Mouse (Mus musculus) limb, embryonic 15.5 days (tissue): ENCODE data around the gene Ap2b1. TPM values are rescaled to one million over a fixed set of nuclear protein-coding genes. Genes with fewer than 3 reads are reported as not detected.

Source experiments
- ATAC-seq: fragments of 200-750 bp; cut with Nextera tagmentation; 2 replicates; pipeline ENCODE4 v1.8.0; 2017; ENCODE audit warnings: low read depth, moderate TSS enrichment; ENCODE audit not compliant: insufficient number of reproducible peaks, low FRiP score, low TSS enrichment
- H3K27ac ChIP-seq: fragments of 300-500 bp; sonication (generic); 2 replicates; pipeline ENCODE4 v1.5.1; 2015; ENCODE audit warnings: moderate library complexity, mild to moderate bottlenecking, inconsistent platforms
- H3K27me3 ChIP-seq: fragments of 300-500 bp; sonication (generic); 2 replicates; pipeline ENCODE4 v1.6.1; 2015; ENCODE audit warnings: inconsistent platforms
- H3K36me3 ChIP-seq: fragments of 300-500 bp; sonication (generic); 2 replicates; pipeline ENCODE4 v1.6.1; 2015; ENCODE audit warnings: inconsistent platforms
- H3K4me1 ChIP-seq: fragments of 300-500 bp; sonication (generic); 2 replicates; pipeline ENCODE4 v1.6.1; 2015; ENCODE audit warnings: inconsistent platforms
- H3K4me2 ChIP-seq: fragments of 300-500 bp; sonication (generic); 2 replicates; pipeline ENCODE4 v1.6.1; 2015; ENCODE audit warnings: mild to moderate bottlenecking, inconsistent platforms
- H3K4me3 ChIP-seq: fragments of 300-500 bp; sonication (generic); 2 replicates; pipeline ENCODE4 v1.5.1; 2015; ENCODE audit warnings: mild to moderate bottlenecking, inconsistent platforms
- H3K9ac ChIP-seq: fragments of 300-500 bp; sonication (generic); 2 replicates; pipeline ENCODE4 v1.6.1; 2015; ENCODE audit warnings: inconsistent platforms
- H3K9me3 ChIP-seq: fragments of 300-500 bp; sonication (generic); 2 replicates; pipeline ENCODE4 v1.6.1; 2016; ENCODE audit warnings: inconsistent platforms
- WGBS: fragments of 180-500 bp; shearing (Covaris S2); methylation state at CpG from one replicate; pipeline ENCODE4 v1.1.7; 2015; 5-methylcytosine and 5-hydroxymethylcytosine counted together
- polyA plus RNA-seq: library from polyadenylated mRNA; unstranded; fragments of >200 nt; fragmentation: Nextera tagmentation; extraction: Ambion mirVana; gene quantifications from 2 replicates; pipeline ENCODE4 v1.2.1, GENCODE M21; 2015

Ap2b1 gene
- polyA plus RNA-seq, 1 experiment from 2014 or later, result 48.9 TPM

DNA sequence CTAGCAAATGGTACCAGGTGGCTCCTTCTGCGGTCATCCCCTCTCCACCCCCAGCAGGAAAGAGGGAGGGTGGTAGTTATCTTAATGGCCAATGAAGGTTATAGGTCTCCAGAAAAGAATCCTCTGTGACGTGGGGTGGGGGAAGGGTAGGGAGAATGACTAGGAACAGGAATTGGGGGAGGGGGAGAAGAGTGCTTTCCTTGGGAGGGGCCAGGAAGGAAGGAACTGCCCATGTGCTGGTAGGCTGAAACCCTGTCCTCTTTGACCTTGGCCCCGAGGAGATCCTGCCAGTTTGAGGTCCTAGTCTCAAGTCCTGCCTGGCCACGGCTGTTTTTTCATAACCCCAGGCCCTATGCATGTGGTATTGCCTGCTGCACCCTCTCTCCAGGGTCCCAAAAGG lies 150.5 kb downstream of the Ap2b1 start:
- 26% methylated on average over 4 of the region's 4 CpGs for WGBS

DNA sequence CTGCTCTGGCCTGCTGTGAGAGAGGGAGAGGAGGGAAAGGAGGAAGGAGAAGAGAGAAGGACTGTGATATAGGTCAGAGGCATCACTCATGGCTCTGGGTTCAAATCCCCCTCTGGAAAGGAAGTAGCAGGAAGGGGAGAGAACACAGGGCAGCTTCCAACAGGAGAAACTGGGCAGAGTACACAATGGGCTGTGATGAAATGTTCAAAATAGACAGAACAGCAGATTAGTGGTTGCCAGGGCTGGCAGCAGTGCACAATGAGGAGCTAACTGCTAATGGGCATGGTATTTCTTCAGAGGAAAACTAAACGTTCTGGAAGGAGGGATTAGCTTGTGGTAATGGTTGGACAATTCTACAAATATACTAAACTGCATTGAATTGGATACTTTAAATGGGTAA lies 151.7 kb downstream of the Ap2b1 start:
- Histone ChIP-seq H3K36me3 (no peaks in the 10 kb centered on the region), H3K27ac (no peak overlapping the region), H3K27me3 (peaks cover 20% of the 10 kb centered on the region), H3K4me2 (no peak overlapping the region), H3K9me3 (no peaks in the 10 kb centered on the region), H3K4me3 (no peak overlapping the region), H3K4me1 (peaks cover 28% of the 10 kb centered on the region), H3K9ac (no peak overlapping the region)
- 47% methylated on average over 1 of the region's 1 CpGs for WGBS
- ATAC-seq, result no peak

More for the DNA sequence above, 150.5 kb downstream of the Ap2b1 start:
- Histone ChIP-seq H3K27me3 (peaks cover 32% of the 10 kb centered on the region), H3K9ac (no peak overlapping the region), H3K4me2 (no peak overlapping the region), H3K9me3 (no peaks in the 10 kb centered on the region), H3K27ac (no peak overlapping the region), H3K4me1 (peaks cover 22% of the 10 kb centered on the region), H3K4me3 (no peak overlapping the region), H3K36me3 (no peaks in the 10 kb centered on the region)
- no peak for ATAC-seq

GRCm38 (mm10) chr11:83451281-83451680 lies 152.5 kb downstream of the Ap2b1 start:
- Histone ChIP-seq H3K4me3 (no peak overlapping the region), H3K4me2 (no peak overlapping the region), H3K27ac (no peak overlapping the region), H3K4me1 (peaks cover 33% of the 10 kb centered on the region), H3K9me3 (no peaks in the 10 kb centered on the region), H3K27me3 (peaks cover 13% of the 10 kb centered on the region), H3K9ac (no peak overlapping the region), H3K36me3 (no peaks in the 10 kb centered on the region)
- ATAC-seq, result no peak
- 88% methylated on average over 10 of the region's 10 CpGs for WGBS

GRCm38 (mm10) chr11:83454548-83454947 lies 155.7 kb downstream of the Ap2b1 start:
- ATAC-seq, result no peak
- H3K9me3 ChIP-seq, result no peaks in the 10 kb centered on the region
- WGBS, result 3% methylated on average over 4 of the region's 4 CpGs
- H3K27ac ChIP-seq, result peak overlapping the region; percentile 50; the same call in 1 of the 2 replicates
- H3K36me3 ChIP-seq, result no peaks in the 10 kb centered on the region
- H3K4me2 ChIP-seq, result no peak overlapping the region
- no peak overlapping the region for H3K4me3 ChIP-seq
- H3K9ac ChIP-seq, result no peak overlapping the region
- peaks cover 23% of the 10 kb centered on the region for H3K4me1 ChIP-seq
- no peaks in the 10 kb centered on the region for H3K27me3 ChIP-seq

Other genes starting within 250 kb of the Ap2b1 start
- gene Slfn2, start 233.9 kb upstream of the Ap2b1 start, polyA plus RNA-seq, result 5.0 and 6.3 TPM in 2 replicates
- 0.41 and 0.45 TPM in 2 replicates for gene Slfn1, start 182.2 kb upstream of the Ap2b1 start, polyA plus RNA-seq
- 0.30 and 0.31 TPM in 2 replicates for gene Slfn4, start 123.8 kb upstream of the Ap2b1 start, polyA plus RNA-seq
- gene Slfn3, start 107.7 kb upstream of the Ap2b1 start, polyA plus RNA-seq, result 0.93 and 1.0 TPM in 2 replicates
- gene Slfn14, start 12.3 kb upstream of the Ap2b1 start, polyA plus RNA-seq, result 0.10 and 0.18 TPM in 2 replicates
- 13.2 and 14.1 TPM in 2 replicates for gene Pex12, start 3.6 kb downstream of the Ap2b1 start, polyA plus RNA-seq
- 2.3 and 2.8 TPM in 2 replicates for gene Rasl10b, start 110.1 kb downstream of the Ap2b1 start, polyA plus RNA-seq
- 0.05 TPM in 1 of 2 replicates, not detected in the other for gene Gas2l2, start 130.4 kb downstream of the Ap2b1 start, polyA plus RNA-seq
- 0.35 and 0.64 TPM in 2 replicates for gene 1700020L24Rik, start 138.7 kb downstream of the Ap2b1 start, polyA plus RNA-seq
- gene Mmp28, start 164.0 kb downstream of the Ap2b1 start, polyA plus RNA-seq, result 2.7 and 3.4 TPM in 2 replicates
- gene Taf15, start 174.1 kb downstream of the Ap2b1 start, polyA plus RNA-seq, result 10.5 and 12.1 TPM in 2 replicates
- not detected in 2 replicates for gene Heatr9, start 223.2 kb downstream of the Ap2b1 start, polyA plus RNA-seq
- 0.37 and 1.0 TPM in 2 replicates for gene Ccl5, start 231.5 kb downstream of the Ap2b1 start, polyA plus RNA-seq